Mouse (Mus musculus) neutrophil, adult 5-6 weeks (primary cell): ENCODE data around the gene Bbs4. TPM values are rescaled to one million over a fixed set of nuclear protein-coding genes. Genes with fewer than 3 reads are reported as not detected.

Source experiments
- ATAC-seq: fragments of 151-379, 151-347 bp; 2 replicates; pipeline ENCODE4 v1.8.0; 2017; ENCODE audit warnings: mild to moderate bottlenecking, moderate TSS enrichment; ENCODE audit not compliant: insufficient number of reproducible peaks, poor library complexity, low FRiP score, severe bottlenecking; ENCODE audit errors: extremely low read depth
- total RNA-seq: library from RNA; stranded (forward); fragments of 200-1000 nt; gene quantifications from 2 replicates; pipeline ENCODE4 v1.2.3, GENCODE M21; 2017

The Bbs4 gene
- total RNA-seq, 1 experiment from 2014 or later: 8.7 TPM

DNA sequence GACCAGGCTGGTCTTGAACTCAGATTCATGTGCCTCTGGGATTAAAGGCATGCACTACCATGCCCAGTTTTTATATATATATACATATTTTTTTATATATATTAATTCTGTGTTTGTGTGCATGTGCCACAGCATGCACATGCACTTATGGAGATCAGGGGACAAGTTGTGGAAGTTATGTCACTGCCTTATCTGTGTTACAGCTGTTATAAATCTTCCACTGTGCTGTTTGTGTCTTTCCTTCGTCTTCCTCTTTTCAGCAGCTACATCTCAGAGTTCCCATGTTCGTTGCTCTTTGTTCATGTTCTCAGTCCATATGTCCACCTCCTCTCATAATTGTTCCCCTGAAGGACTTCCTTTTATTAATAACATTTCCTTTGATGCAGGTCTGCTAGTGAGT, 45.4 kb downstream of the Bbs4 start:
- no peak for ATAC-seq

DNA sequence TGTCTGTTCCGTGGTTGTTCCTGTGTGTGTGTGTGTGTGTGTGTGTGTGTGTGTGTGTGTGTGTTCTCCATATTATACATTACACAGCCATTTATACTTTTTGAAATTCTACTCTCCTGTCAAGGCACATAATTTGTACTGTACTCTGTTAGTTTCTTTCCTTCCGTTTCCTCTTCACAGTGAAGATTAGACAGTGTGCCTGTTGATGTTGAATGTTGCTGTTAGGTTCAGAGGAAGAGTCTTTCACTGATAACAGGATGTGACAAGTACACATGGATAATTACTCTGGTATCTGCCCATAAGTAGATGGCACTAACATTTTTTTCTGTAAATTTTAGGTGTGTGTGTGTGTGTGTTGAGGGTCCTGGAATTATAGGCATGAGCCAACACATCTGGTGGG, 56.9 kb downstream of the Bbs4 start:
- no peak for ATAC-seq

DNA sequence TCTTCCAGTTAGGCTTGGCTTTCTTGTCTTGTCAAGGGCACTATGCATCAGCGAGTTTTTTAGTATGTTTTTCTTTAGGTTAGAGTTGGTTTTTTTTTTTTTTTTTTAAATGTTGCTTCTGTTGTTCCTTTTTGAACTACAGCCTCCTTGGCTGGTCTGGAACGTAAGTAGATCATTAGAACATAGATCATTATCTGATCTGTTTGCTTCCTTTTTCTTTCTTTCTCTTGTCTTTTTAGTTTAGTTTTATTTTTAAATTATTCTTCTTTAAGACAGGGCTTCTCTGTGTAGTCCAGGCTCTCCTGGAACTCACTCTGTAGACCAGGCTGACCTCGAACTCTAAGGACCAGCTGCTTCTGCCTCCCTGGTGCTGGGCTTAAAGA, 60.8 kb downstream of the Bbs4 start:
- no peak for ATAC-seq

DNA sequence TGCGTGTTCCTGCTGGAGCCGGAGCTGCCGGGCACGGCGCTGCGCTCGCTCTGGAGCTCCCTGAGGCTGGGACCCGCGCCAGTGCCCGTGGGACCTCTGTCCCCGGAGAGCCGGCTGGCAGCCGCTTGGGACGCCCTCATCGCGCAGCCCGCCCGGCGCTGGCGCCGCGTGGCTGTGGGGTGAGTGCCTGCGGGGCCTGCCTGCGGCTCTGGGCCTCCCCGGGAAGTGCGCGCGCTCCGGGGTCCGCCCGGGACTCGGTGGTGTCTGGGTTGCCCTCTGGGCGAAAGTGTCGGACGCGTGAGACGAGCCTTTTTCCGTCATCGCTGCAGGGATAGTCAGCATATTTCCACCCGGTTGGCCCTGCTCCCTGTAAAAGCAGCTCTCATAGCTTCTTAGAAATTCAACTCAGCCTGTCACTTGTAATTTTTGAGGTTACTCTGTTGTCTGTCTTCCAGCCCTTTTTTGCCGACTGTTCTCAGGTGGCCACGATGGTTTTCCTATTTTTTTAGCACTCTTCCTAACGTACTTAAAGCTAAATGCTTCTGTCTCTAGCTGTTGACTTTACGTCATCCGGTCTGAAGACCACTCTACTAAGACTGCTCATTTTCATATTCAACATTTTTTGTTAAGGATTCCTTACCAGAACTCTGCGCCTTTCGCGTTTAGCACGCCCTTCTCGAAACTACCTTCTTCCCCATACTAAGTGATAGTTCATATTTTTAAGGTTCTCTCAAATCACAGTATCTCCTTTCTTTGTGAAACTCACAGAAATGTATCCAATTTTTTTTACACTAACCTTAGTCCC, 61.4 kb downstream of the Bbs4 start:
- ATAC-seq: no peak

DNA sequence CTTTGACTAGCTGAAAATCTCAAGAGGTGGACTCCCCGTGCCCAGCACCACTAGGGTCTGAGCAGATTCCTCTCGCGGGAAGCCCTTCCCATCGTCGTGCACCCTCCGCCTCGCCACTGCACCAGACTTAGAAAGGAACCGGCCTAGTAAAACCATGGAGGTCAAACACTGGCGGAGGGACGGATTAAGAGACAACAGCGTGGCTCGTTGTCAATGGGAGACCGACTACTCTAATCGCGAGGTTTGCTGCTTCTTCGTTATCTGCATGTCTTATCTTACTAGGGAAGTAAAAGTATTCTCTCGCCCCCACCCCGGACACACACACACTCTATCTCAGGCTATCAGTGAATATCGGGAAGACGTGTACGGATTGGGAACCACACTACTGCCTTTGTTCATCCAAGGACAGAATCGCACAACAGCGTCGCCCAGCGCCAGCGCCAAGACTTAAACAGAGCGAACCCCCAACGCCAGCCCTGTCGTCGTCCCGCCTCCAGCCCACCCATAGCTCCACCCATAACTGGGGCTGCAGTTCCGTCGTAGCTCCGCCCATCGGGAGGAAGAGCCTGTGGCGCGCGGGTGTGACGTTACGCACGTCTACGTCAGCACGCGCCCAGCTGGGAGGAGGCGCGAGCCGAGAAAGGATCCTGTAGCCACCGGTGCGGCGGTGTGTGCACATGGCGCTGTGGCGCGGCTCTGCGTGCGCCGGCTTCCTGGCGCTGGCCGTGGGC, 62.2 kb downstream of the Bbs4 start, which contains the start of gene Adpgk:
Gene Adpgk (plus strand): TSS at position 602 of the 731 bp plus-strand sequence.
- ATAC-seq: peak; percentile 95

DNA sequence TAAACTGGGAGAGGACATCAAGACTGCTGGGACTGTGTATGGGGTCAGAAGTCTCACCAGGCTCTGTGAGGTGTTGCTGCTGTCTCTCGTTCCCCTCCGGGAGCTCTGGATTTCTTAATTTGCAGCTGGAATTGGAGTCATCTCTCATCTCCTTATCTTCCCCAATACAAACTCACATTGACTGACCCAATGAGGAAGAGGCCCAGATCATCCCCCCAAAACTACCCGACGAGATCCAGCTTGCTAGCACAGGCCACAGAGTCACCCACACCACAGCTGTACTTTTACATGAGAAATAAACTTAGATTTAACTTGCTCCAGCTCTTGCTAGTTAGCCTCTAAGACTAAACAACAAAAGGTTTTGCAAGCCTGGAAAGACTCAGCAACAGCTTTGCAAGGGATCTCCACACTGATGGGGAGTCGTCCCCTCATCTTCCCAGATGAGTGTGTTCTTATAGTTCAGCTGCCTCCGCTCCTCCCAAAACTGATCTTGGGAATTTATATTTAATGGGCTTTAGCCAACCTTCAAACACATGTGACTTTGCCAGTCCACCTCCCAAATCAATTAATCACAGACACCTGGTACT, 63.7 kb downstream of the Bbs4 start:
- ATAC-seq: no peak

DNA sequence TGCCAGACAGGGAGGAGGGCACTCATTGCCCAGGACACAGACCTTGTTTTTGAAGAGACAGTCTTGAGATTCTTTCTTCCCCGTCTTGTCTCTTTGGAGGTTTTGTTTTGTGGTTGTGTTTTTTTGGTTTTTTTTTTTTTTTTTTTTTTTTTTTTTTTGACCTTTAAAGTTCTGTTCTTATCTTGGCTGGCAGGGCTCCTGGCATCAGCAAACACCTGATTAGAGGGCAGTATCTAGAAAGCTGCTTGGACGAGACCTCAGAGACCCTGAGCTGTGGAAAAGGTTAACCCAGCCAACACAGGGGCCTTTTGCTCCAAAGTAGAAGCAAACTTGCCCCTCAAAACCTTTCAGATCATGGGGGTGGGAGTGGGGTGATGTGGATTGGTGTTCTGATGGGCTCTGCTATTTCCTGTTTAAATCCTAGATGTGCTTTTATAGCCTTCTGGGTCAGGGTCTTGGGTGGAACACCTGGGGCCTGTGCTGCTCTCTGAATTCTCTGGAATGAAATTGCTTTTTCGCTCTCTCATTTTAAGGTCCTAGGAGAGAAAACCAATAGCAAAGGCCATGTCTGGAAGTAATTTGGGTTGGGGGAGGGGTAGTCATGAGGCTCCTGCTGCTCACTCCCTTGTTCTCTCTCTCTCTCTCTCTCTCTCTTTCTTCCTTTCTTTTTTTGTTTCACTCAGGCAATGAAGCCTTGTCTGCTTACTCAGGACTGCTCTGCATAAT, 64.5 kb downstream of the Bbs4 start:
- no peak for ATAC-seq

DNA sequence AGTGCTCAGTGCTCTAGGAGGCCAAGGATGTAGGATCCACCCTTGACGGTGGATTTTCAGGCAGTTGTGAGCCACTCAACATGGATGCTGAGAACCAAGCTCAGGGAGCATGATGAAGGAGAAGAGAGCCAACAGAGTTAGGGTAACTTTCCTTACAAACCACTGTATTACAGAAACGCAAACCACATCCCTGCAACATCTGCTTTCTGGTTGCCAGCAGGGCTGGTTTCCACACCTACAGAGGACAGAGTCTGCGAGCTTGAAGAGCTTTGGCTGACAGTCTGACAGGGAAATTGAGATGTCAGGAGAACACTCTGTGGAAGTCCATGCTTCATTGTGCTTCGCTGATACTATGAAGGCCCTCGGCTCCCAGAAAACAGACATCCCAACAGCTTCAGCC, 65.2 kb downstream of the Bbs4 start:
- ATAC-seq: no peak

DNA sequence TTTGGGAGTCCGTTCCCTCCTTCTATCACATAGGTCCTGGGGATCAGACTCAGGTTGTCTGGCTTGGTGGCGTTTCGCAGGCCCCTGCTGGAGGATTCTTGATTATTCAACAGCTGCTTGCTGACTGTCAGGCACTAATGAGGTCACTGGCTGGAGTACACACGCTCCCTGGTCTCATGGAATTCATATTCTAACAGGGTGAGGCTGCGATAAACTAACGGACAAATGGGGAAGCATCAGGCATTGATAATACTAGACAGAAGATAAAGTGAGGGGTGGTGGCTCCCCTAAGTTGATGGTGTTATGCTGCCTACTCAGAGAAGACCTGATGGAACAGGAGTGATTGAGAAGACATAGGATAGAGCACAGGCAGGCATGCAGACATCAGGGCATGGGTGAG, 67.7 kb downstream of the Bbs4 start:
- no peak for ATAC-seq

DNA sequence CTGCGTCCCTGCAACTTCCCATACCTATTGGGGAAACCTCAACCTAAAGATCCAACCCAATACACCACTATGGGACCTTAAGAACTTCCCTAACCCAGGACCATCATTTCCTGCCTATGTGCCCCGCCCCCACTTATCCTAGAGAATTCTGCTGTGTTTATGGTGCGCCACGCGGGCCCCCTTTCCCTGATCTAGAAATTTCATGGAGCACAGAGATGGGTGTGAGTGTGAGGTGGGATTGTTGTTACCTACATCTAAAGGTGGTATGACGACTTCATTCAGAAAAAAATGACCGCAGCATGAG, 70.7 kb downstream of the Bbs4 start:
- no peak for ATAC-seq

DNA sequence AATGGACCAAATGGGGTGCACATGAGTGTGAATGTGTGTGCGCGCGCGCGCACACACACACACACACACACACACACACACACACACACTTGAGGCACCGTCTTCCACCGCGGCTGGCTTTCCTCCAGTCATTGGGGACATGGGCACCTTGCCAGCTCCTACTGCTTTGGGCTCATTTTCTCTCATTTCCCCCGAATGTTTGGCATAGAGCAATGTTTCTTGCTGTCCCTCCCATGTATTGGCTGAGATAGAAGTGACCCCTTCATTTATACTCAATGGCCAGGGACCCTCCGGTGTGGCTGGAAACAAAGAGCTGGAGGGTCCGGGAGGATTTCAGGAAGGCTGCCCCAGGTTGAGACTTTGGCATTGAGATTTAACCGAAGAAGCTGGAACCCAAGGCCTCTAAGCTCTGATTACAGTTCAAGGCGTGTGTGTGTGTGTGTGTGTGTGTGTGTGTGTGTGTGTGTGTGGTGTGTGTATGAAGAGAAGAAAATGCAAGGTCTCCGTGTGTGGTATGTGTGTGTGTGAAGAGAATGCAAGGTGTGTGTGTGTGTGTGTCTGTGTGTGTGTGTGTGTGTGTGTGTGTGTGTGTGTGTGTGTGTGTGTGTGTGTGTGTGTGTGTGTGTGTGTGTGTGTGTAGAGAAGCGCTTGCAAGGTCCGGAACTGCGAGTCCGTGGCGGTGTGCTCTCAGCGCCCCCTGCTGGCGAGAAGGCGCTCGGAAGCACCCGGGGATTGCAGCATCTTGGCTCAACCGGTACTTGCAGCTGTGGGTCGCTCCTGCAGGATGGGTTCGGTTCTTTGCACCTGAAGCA, 71.2 kb downstream of the Bbs4 start:
- peak; percentile 79 for ATAC-seq

DNA sequence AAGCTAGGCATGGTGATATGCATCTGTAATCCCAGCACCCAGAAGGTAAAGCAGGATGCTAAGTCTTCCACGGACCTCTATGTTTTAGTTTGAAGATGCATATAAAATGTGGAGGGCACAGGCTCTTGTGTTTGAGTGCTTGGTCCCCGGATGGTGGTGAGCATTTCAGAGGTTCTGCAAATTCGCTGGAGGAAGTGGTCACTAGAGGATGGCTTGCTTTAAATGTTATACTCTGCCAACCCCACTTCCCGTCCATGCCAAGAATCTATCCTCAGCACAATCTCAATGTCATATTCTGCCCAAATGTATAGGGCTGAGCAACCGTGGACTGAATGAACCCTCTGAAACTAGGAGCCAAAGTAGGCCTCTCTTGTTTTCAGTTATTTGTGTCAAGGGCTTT, 72.4 kb downstream of the Bbs4 start:
- no peak for ATAC-seq

DNA sequence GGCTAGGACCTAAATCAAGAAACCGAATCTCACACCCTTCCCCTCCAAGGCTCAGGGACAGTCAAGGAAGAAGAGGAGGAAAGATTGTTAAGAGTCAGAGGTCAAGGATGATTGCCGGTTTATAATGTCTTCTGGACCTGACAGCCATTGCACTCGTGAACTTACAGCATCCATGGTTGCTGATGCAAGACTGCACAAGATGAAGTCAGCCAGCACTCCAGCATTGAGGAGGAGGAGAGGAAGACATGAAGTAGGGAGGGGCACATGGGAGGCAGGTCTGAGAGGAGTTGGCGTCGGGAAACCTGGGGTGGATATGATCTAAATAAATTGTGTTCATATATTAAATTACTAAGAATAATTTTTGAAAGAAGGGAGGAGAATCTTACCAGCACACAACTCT, 74.6 kb downstream of the Bbs4 start:
- ATAC-seq: no peak

DNA sequence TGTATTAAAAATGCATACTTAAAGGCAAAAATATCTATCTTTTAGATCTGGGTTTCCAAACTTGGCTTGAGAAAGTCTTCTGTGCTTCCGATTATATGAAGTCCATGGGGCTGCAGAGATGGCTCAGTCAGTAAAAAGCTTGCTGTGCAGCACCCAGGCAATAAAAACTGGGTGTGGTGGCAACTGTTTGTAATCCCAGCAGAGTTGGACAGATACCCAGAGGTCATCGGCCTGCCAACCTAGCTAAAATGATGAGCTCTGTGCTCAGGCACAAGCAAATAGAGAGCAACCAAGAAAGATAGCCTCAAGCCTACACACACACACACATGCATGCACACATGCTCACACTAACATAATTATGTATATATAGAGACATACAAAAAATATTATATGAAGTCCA, 75.1 kb downstream of the Bbs4 start:
- no peak for ATAC-seq

DNA sequence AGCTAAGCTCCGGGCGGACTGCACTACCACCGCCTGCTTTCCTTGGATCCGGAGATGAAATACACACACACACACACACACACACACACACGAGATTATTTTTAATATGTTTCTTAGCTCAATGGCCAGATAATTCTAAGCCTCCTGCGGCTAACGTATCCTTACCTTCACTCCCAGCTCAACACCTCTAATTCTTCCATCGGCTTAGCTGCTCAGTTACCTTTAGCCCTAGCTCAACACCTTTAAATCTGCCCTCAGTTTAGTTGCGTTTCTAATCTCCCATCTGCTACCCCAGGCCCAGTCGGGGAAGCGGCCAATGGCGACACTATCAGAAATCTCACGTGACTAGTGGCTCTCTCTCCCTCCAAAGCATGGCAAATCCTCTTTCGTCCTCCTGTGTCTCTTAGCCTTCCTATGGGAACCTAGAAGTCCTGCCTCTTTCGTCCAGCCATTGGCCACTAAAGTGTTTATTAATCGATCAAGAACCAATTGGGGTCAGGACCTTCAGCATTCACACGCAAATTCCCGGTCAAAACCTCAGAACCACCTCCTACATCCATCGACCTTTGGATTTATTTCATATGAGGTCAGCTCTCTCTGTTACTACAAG, 78.4 kb downstream of the Bbs4 start:
- ATAC-seq: no peak

DNA sequence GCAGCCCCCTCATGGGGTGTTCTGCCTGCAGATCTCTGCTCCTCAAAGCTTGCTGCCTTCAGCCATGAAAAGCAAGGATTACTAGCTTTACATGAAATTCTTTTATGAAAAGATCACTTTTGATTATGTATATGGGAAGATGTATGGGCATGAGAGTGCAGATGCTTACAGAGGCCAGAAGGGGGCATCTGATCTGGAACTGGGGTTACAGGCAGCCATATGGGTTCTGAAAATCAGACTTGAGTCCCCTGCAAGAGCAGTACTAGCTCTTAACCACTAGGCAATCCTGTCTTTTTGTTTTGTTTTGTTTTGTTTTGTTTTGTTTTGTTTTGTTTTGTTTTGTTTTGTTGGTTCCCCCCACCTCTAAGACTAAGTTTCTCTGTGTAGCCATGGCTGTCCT, 80.1 kb downstream of the Bbs4 start:
- ATAC-seq: no peak
